Mouse (Mus musculus): Measurements from ENCODE around the gene Lefty1.

- TF ChIP-seq CTCF (IDR thresholded peaks at IDR 0.05; ENCODE audit: low read depth, low read length) = no peak
- no peak for TF ChIP-seq POLR2A (IDR thresholded peaks at IDR 0.05; ENCODE audit: extremely low read depth, insufficient read depth, low read length)
These were observed 28.2 kb upstream of the Lefty1 start for GRCm38 (mm10) chr1:180906461-180907147.
